Mouse (Mus musculus): ENCODE results near the gene Ak7. TPM values are rescaled to one million over a fixed set of nuclear protein-coding genes. Genes with fewer than 3 reads are reported as not detected.

Gene Ak7
- polyA plus RNA-seq, 1 experiment: not detected

DNA sequence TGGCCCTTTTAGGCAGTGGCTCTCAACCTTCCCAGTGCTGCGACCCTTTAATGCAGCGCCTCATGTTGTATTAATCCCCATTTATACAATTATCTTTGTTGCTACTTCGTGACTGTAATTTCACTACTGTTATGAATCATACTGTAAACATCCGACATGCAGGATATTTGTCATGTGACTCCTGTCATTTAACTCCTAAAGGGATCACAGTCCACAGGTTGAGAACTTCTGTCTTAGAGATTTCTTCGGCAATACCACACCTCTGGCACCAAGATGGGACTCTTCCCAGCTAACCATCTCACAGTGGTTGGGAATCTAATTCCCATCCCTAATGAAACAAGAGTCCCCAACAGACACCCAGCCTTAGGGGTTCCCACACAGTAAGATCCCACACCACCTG is 42.3 kb downstream of the Ak7 start:
- H3K4me3 ChIP-seq (ENCODE audit: insufficient read depth, low read depth, low read length): no peak overlapping the region
- H3K4me1 ChIP-seq (ENCODE audit: control insufficient read depth, insufficient read depth, insufficient read length, low read length): no peaks in the 10 kb centered on the region
- no peak overlapping the region for H3K27ac ChIP-seq (replicated peaks; ENCODE audit: low read depth, low read length)

DNA sequence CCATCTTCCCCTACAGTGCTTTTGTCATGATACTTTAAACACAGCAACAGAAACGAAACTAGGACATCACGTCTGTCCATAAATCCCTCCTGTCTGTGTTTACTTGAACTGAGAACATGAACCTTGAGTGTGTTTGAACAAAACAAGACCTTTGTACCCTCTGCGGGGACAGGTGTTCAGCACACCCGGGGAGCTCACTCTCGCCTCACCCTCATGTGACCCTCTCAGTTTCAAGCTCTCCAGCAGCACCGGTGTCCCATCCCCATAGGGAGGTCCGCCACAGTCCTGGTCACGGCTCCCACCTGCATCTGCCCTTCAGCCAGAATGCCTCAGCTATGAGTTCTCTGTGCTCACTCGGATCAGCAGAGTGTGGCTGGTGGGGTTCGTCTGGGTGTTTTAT is 48.0 kb downstream of the Ak7 start:
- Histone ChIP-seq H3K27ac (replicated peaks; ENCODE audit: low read depth, low read length) (no peak overlapping the region), H3K4me1 (ENCODE audit: control insufficient read depth, insufficient read depth, insufficient read length, low read length) (no peaks in the 10 kb centered on the region; the same call in 1 of the 2 replicates), H3K4me3 (ENCODE audit: insufficient read depth, low read depth, low read length) (no peak overlapping the region)

DNA sequence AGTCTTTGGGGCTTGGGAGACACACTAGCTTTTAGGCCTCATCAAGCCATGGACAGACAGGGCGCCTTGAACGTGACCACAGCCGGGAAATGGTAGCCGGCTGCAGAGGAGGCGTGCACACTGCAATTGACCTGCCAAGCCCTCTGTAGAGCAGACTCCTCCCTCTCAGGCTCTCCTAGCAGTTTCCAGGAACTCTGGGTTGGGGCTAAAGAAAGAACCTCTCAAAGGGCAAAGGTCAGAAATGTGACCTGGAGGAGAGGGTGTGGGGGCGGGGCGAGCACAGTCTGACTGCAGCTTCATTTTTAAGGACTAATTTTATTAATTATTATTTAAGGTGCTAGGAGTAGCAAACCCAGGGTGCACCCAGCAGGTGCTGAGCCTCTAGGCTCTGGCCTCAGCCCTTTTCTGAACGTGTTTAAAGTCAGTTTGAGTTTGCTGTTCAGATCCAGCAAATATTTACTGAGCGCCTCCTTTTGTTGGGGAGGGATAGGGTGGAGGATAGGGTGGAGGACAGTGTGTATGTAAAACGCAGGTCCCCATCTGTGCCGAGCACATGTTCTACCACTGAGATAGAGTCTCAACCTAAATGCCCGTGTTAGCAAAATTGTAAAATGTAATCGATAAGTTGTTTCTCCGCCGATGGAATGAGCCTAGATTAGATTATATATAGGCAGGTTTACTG is 52.2 kb downstream of the Ak7 start:
- no peak overlapping the region for H3K27ac ChIP-seq (replicated peaks; ENCODE audit: low read depth, low read length)
- H3K4me1 ChIP-seq (ENCODE audit: control insufficient read depth, insufficient read depth, insufficient read length, low read length): no peaks in the 10 kb centered on the region; the same call in 1 of the 2 replicates
- H3K4me3 ChIP-seq (ENCODE audit: insufficient read depth, low read depth, low read length): no peak overlapping the region

DNA sequence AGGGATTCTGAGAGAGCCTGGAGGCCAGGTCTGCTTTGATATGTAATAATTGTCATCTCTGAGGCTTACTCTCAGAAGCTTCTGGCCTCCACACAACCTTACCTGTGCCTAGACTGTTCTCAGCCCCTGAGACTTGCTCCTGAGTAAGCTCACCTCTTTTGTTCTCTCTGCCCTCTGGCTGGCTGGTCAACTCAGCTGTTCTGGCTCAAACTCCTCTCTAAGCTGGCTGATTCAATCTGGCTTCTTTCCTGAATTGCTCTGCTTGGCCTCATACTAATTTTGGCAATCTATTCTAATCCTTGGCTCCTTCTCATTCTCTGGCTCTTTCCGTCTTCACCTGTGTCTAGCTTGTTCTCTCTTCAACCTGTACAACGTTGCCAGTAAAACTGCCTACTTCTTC is 53.1 kb downstream of the Ak7 start:
- H3K4me3 ChIP-seq (ENCODE audit: insufficient read depth, low read depth, low read length): no peak overlapping the region
- H3K27ac ChIP-seq (replicated peaks; ENCODE audit: low read depth, low read length): no peak overlapping the region
- no peaks in the 10 kb centered on the region; the same call in 1 of the 2 replicates for H3K4me1 ChIP-seq (ENCODE audit: control insufficient read depth, insufficient read depth, insufficient read length, low read length)

GRCm38 (mm10) chr12:105759849-105760478 is 54.2 kb downstream of the Ak7 start:
- H3K4me3 ChIP-seq (ENCODE audit: insufficient read depth, low read depth, low read length): no peak overlapping the region
- no peaks in the 10 kb centered on the region; the same call in 1 of the 2 replicates for H3K4me1 ChIP-seq (ENCODE audit: control insufficient read depth, insufficient read depth, insufficient read length, low read length)
- no peak overlapping the region for H3K27ac ChIP-seq (replicated peaks; ENCODE audit: low read depth, low read length)

DNA sequence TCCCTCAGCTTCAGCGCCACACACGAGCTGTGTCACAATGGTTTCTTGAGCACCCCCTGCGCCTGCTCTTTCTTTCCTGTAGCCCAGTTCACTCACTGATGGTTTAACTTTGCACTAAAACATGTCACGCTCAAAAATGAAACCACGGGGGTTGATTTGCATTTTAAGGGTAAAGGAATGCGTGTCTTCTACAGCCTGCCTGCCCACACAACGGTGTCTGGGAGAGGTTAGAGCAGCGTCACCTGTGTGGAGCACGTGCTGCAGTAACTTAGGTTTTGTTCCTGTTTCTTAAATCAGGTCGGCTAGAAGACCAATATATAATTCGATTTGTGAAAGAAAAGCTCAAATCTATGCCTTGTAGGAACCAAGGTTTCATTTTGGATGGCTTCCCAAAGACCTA is 55.4 kb downstream of the Ak7 start:
- no peaks in the 10 kb centered on the region; the same call in 1 of the 2 replicates for H3K4me1 ChIP-seq (ENCODE audit: control insufficient read depth, insufficient read depth, insufficient read length, low read length)
- no peak overlapping the region for H3K4me3 ChIP-seq (ENCODE audit: insufficient read depth, low read depth, low read length)
- H3K27ac ChIP-seq (replicated peaks; ENCODE audit: low read depth, low read length): no peak overlapping the region

DNA sequence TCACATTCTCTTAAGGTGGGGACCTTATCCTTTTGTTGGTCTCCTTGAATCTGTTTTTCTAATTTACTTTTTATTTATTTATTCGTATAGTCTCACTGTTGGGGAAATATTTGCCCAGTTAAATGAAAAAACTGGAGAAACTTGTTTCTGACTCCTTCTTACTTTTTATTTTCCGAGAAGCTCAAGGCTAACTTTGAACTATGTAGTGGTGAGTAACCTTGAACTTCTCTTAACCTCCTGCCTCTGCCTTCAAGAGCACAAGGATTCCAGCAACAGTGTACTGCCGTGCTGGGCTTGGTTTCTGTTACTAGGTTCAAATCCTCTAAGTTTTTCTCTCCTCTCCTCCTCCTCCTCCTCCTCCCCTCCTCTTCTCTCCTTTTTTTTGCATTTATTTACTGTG is 55.9 kb downstream of the Ak7 start:
- Histone ChIP-seq H3K4me1 (ENCODE audit: control insufficient read depth, insufficient read depth, insufficient read length, low read length) (no peaks in the 10 kb centered on the region; the same call in 1 of the 2 replicates), H3K27ac (replicated peaks; ENCODE audit: low read depth, low read length) (no peak overlapping the region), H3K4me3 (ENCODE audit: insufficient read depth, low read depth, low read length) (no peak overlapping the region)

- Histone ChIP-seq H3K27ac (replicated peaks; ENCODE audit: low read depth, low read length) (peak overlapping the region; percentile 36; the same call in 1 of the 2 replicates), H3K4me3 (ENCODE audit: insufficient read depth, low read depth, low read length) (no peak overlapping the region), H3K4me1 (ENCODE audit: control insufficient read depth, insufficient read depth, insufficient read length, low read length) (no peaks in the 10 kb centered on the region)
Measured at GRCm38 (mm10) chr12:105769700-105770099, 63.9 kb downstream of the Ak7 start.

DNA sequence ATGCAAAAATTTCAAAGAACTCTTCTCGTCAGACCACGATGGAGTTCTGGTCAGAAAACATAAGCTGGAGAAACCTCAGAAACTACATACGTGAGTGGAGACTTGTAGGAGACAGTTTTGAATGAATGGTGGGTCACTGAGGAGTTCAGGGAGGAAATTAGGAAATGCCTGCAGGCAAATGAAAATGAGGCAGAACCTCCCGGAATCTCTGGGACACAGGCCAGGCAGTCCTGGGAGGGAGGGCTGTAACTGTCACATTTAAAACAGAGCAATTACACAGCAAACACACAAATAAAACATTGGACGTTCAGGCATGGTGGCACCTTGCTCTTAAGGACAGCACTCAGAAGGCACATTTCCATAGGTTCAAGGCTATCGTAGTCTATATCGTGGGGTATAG is 69.1 kb downstream of the Ak7 start:
- H3K4me3 ChIP-seq (ENCODE audit: insufficient read depth, low read depth, low read length): no peak overlapping the region
- no peaks in the 10 kb centered on the region for H3K4me1 ChIP-seq (ENCODE audit: control insufficient read depth, insufficient read depth, insufficient read length, low read length)
- H3K27ac ChIP-seq (replicated peaks; ENCODE audit: low read depth, low read length): no peak overlapping the region

DNA sequence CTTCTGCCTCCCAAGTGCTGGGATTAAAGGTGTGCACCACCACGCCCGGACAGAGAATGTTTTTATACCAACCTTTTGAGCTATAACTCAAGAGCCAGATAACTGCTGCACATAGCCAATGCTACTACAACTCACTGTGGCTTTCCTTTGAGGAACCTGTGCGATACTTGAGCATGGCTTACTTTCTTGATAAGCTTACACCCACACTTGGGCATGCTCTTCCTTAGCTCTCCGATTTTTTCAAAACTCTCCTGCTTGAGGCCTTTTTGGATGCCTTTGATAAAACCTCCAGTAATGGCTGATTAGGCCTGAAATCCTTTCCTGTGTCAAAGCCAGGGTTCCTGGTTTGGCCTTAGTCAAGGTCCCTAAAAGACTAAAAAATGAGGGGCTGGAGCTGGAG is 71.9 kb downstream of the Ak7 start:
- no peaks in the 10 kb centered on the region for H3K4me1 ChIP-seq (ENCODE audit: control insufficient read depth, insufficient read depth, insufficient read length, low read length)
- H3K27ac ChIP-seq (replicated peaks; ENCODE audit: low read depth, low read length): no peak overlapping the region
- H3K4me3 ChIP-seq (ENCODE audit: insufficient read depth, low read depth, low read length): no peak overlapping the region

GRCm38 (mm10) chr12:105784196-105784999 is 78.6 kb downstream of the Ak7 start, which contains the start of gene Papola:
Papola (plus strand) TSS chr12:105784694.
- Histone ChIP-seq H3K4me3 (ENCODE audit: insufficient read depth, low read depth, low read length) (peak within 1 kb of the TSS; percentile 98), H3K27ac (replicated peaks; ENCODE audit: low read depth, low read length) (peak within 1 kb of the TSS; percentile 99), H3K4me1 (ENCODE audit: control insufficient read depth, insufficient read depth, insufficient read length, low read length) (peaks cover 7% of the 10 kb centered on the region)

GRCm38 (mm10) chr12:105785000-105785774 is 79.4 kb downstream of the Ak7 start:
- peaks cover 9% of the 10 kb centered on the region for H3K4me1 ChIP-seq (ENCODE audit: control insufficient read depth, insufficient read depth, insufficient read length, low read length)
- peak overlapping the region; percentile 99 for H3K27ac ChIP-seq (replicated peaks; ENCODE audit: low read depth, low read length)
- H3K4me3 ChIP-seq (ENCODE audit: insufficient read depth, low read depth, low read length): peak overlapping the region; percentile 98

DNA sequence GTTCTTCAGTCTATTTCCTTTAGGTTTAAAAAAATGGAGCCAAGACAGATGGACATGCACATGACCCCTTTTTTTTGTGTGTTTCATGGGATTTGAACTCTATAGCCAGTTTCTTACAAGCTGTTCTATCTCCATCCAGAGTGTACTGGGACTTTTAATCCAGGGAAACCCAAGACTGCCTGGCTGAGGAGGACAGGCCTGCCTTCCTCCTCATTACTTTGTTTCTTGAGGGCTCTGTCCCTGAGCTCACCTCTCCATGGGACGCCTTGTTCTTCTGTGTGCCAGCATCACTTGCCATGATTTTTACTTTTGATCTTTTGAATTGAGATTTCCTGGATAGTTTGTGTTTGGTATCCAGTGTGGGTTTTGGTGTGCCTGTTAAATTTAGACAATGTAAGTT is 80.3 kb downstream of the Ak7 start:
- H3K4me3 ChIP-seq (ENCODE audit: insufficient read depth, low read depth, low read length): peak overlapping the region; percentile 98
- H3K27ac ChIP-seq (replicated peaks; ENCODE audit: low read depth, low read length): no peak overlapping the region

DNA sequence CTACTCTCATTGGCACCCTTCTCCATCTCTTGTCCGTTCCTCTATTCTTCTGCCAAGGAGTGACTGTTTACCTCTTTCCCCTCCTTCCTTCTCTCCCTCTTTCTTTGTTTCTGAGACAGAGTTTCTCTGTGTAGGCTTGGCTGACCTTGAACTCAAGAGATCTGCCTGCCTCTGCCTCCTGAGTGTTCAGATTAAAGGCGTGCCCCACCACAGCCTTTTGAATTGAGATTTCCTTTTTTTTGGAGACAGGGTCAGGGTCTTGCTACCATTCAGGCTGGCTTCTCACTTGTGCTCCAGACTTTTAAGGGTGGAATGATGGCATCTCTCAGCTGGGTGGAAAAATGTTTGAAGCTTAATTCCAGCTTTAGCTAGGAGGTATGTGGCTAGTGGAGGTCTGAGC is 81.8 kb downstream of the Ak7 start:
- no peak overlapping the region for H3K4me3 ChIP-seq (ENCODE audit: insufficient read depth, low read depth, low read length)
- H3K4me1 ChIP-seq (ENCODE audit: control insufficient read depth, insufficient read depth, insufficient read length, low read length): peaks cover 9% of the 10 kb centered on the region
- no peak overlapping the region for H3K27ac ChIP-seq (replicated peaks; ENCODE audit: low read depth, low read length)

More for the DNA sequence above, 80.3 kb downstream of the Ak7 start:
- H3K4me1 ChIP-seq (ENCODE audit: control insufficient read depth, insufficient read depth, insufficient read length, low read length): peaks cover 9% of the 10 kb centered on the region

- Histone ChIP-seq H3K27ac (replicated peaks; ENCODE audit: low read depth, low read length) (no peak overlapping the region), H3K4me1 (ENCODE audit: control insufficient read depth, insufficient read depth, insufficient read length, low read length) (peaks cover 9% of the 10 kb centered on the region), H3K4me3 (ENCODE audit: insufficient read depth, low read depth, low read length) (no peak overlapping the region)
Measured at GRCm38 (mm10) chr12:105789885-105790284, 84.1 kb downstream of the Ak7 start.
